Mouse (Mus musculus): ENCODE measurements around the gene Tbc1d24.
A peak's percentile ranks its signal among the peaks of the same experiment; 100 is the strongest.

Tbc1d24 gene

DNA sequence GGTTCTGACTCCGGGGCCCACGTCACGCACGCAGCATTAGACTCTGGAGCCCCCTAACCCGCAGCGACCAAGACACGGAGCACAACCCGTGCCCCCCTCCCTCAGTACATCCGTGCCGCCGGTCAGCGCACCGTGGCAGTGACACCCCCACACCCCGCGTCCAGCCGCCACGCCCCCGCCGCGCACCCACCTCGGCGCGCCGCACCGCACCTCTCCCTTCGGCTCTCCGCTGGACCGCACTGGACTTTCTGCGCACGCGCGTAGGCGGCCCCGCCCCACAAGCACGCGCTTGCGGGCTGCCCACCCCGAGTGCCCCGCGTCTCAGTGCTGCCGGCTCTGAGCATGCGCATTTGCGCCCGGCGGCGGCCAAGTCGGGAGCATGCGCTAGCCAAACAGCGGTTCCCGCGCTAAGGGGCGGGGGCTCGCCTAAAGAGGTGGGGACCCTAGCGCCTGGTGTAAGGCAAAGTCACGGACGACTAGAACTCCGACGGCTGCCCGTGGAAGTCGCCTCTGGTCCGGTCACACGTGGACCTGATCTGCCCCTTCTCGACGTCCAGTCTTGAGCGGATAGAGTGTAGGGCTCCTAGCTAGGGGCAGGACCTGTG lies at the start of gene Tbc1d24:
Gene Tbc1d24, minus strand, starts transcription at position 279 of the 605 bp plus-strand sequence.
- peak; percentile 92 to 96 for DNase-seq

DNA sequence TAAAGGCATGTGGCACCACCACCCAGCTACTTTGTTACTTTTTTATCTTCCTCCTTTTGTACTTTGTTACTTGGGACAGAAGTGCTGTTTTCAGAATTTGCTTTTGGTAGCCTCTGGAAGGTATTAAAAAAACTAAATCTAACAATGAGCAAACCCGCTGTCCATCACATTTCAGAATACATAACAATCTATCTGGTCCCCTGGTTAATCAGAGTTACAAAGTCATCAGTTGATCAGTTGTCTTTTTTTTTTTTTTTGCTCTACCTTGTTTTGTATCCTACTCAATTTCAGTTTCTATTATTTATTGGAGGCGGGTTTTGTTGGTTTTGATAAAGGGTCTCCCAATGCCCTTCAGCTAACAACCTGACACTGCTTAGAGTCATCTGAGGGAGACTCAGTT lies 47.0 kb upstream of the Tbc1d24 start:
- no peak for DNase-seq

DNA sequence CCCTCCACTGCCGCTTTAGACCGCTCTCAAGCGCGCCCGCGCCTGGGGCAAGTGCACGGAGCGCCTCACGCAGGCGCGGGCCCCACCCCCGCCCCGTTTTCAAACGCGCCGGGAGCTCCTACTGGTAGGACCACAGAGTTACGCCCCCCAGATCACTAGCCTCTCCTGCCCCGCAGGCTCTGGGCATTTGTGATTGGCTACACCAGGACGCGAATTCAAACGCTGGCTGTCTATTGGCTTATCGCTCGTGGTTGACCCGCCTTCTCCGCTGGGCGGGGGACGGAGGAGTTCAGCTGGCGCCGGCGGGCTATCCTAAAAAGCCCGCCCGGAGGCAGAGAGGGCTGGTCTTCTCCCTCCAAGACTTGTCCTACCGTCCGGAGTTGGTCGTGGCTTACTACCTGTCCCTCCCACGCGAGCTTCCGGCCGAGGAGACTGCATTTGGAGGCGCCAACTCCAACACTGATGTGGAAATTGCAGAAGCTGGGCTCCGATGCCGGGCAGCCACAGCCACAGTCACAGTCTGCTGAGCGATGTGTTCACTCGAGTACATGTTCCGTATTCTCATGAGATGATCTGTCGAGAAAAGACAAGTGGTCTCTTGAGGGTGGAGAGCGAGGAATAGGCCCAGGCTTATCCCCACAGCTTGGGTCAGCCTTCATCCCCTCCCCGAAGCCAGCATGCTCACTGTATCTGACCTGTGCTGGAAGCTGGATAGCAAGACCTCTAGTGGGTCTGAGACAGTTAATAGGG lies 46.1 kb upstream of the Tbc1d24 start, which contains the start of gene Ccnf:
Gene Ccnf, minus strand, starts transcription at position 165 of the 750 bp plus-strand sequence.
- peak; percentile 96 to 98 for DNase-seq

DNA sequence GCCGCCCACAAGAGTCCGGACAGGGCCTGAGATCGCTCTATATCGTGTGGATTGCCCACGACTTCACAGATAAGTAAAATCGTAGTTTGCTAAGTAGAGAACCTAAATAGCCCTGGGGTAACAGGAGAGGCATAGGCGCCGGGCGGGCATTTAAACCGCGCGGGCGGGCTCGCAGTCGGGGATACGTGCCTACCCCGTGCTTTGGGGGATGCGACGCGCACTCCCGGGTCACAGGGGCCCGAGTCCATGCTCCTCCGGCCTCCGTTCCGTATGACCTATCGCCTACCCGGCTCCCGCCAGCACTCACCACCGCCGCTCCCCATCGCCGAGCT lies 45.6 kb upstream of the Tbc1d24 start:
- no peak for DNase-seq

DNA sequence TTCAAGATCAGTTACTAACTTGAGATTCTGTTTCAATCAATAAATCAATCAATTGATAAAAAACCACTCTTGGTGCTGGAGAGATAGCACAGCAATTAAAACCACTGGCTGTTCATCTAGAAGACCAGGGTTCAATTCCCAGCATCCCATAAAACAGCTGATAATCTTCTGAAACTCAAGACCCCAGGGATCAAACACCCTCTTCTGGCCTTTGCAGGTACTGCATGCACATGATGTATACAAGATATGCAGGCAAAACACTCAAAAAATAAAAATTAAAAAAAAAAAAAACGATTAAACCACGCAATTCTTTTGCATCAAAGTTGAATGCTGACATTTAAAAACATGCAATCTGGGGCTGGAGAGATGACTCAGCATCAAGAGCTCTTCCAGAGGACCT lies 43.3 kb upstream of the Tbc1d24 start:
- peak in 1 of 2 experiments; percentile 11 for DNase-seq

DNA sequence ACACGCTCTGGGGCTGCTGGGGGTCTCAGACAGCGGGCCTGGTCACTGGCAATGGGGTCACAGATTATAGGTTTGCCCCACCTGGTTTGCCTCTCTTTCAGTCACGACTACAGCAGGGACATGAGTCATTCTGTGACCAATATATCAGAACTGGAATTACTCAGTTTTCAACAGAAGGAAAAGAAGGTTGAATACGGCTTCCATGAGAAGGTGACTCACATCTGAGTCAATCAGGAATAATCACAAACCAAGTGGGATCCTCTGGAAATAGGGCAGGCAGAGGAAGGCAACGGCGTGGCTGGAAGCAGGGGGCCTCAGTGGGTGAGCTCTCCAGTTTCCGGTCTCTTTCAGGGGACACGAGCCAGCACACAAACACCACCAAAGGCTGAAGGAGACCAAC lies 38.7 kb upstream of the Tbc1d24 start:
- no peak for DNase-seq

DNA sequence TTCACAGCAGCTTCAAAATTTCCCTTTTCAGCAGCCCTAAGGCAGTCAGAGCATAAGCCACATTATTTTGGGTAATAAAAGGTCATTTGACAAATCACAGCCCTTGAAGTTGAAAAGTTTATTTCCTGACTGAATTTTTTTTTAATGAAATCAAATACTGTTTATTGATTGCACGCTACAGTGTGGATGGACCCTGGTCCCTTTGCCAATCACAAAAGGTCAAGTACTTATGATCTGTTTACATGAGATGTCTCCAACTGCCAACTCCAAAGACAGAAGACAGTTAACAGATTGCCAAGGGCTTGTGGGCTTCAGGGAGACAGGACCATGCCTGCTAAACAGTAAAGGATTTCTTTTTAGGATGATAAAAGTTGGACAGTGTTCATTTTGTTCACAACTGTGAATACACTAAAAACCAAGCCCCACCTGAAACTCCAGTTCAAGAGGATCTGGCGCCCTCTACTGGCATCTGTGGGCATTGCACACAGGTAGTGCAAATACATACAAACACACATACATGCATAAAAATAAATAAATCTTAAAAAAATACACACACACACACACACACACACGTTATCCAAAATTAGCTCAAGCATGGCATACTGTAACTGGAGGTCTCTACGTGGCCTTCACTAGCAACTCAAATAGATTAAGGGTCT lies 38.1 kb upstream of the Tbc1d24 start:
- DNase-seq: peak; percentile 16 to 74

DNA sequence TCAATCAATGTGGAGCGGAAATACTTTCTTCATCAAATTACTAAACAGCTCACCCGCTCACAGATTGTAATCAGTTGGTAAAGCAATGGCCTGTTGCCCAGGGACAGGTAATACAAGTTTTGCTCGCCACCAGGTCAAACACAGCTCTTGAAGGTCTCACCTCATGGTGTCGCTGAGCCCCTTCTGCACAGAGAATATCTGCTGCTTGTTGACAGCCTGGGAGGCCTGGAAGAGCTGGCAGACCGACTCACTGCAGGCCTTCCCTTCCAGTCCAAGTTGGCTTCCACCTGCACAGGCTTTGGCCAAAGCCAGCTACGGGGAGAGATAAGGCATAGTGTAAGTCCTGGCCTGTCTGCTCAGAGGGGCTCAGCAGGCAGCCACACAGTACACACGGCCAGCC lies 31.6 kb upstream of the Tbc1d24 start:
- peak in 1 of 2 experiments; percentile 10 for DNase-seq

DNA sequence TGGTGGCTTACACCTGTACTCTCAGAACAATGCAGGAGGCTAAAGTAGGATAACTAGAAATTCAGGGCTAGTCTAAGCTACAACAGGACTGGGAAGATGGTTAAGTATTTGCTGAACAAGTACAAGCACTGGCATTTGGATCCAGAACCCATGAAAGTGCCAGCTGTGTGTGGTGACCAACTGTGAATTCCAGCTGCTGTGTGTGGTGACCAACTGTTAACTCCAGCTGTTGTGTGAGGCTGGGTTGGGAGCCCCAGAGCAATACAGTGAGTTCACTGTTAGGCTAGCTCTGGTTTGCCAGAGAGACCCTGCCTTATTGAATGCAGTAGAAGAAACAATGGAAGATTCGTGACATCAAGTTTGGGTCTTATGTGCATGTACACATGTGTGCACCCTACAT lies 31.1 kb upstream of the Tbc1d24 start:
- DNase-seq: no peak

DNA sequence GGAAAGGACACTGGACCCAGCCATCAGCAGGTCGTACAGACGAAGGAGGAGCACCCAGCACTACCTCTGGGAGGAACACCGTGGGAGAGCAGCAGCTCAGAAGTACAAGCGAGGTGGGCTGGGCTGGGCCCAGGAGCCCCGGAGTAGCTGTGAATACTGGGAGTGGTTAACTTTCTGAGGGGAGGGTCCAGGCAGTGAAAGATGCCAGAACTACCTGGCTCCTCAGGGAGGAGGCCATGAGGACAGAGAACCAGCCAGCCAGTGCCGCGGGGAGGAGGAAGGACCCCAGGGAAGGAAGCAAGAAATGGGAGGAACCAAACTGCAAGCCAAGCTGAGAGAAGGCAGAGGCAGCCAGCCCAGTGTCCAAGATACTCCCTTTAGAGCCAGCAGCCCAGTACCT lies 22.6 kb upstream of the Tbc1d24 start:
- no peak for DNase-seq

DNA sequence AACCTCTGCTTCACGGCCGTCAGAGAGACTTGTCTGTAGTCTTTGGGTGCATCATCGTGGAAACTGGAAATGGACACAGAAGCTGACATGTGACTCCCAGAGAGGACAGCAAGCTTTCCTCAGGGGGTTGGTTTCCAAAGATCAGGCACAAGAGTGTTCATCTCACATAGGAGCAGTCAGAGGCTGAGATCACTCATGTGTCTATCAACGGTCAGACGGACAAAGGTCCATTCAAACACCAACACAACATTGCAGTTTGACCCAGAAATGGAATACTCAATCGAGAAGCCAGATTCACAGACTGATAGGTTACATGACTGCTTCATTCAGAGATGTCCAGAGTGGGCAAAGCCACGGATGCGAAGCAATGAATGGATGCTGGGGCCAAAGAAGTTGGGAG lies 21.4 kb upstream of the Tbc1d24 start:
- no peak for DNase-seq

DNA sequence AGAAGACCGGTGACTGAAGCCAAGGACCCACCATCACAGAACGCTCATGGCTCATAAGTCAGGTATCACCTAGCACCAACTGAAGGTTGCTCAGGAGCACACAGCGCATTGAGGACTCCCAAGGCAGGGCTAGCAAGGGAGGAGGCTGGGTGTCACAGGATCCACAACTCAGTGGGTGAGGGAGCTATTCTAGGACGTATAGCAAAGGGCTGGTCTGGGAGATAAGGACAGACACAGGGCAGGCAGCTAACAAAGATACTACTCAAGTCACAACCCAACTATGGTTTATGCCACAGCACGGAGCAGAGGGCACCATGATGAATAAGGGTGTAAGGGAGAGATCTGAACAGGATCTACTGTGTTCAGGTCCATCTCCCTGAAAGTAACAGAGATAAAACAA lies 20.5 kb upstream of the Tbc1d24 start:
- DNase-seq: no peak

DNA sequence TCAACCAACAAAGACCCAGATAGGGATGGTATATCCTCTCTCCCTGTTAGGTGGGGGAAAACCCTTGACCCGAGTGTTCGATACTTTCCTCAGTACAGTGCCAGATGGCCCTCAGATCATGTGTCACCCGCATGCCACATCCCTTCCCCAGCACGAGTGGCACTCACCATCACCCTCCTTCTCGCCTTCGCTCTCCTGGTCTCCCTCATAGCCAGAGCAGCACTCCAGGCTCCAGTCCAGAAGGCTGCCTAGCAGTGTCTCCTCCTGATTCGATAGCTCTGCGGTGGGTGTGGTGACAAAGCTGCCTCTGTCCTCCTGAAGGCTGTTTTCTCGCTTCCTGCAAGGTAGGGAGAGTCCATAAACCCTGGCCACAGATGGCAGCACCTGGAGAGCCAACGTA lies 19.4 kb upstream of the Tbc1d24 start:
- no peak for DNase-seq

DNA sequence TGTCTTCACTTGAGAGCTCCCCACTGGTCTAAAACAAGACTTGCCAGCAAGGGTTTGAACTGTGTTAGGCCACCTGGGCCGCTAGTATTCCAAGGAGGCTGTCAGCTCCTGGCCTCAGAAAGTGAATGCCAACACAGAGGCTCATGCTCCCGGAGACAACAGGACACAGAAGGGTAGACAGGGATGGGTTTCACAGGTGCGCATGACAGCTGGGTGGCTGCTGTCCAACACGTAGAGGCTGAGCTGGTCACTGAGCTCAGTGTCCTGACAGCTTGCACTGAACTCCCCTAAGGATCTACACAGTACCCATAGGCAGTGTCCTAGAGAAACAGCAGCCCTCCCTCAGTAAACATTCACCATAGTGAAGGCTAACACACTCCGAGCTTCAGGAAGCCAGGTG lies 18.2 kb upstream of the Tbc1d24 start:
- no peak for DNase-seq

DNA sequence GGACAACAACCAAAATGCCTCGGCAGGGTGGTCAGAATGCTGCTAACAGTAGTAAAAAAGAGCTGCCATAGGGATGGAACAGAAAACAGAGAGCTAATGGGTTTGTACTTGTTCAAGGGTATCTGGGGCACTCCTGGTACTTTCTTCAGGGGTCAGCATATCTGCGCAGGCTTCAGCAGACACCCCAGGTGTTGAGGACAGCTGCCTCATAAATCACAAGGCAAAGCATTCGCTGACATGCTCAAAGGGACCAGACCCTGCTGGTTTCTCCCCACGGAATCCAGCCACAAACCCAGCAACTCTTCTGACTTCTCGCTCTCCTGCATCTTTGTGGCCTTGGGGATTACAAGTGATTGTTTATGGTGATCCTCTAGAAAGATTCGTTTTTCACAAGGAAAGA lies 17.3 kb upstream of the Tbc1d24 start:
- no peak for DNase-seq

DNA sequence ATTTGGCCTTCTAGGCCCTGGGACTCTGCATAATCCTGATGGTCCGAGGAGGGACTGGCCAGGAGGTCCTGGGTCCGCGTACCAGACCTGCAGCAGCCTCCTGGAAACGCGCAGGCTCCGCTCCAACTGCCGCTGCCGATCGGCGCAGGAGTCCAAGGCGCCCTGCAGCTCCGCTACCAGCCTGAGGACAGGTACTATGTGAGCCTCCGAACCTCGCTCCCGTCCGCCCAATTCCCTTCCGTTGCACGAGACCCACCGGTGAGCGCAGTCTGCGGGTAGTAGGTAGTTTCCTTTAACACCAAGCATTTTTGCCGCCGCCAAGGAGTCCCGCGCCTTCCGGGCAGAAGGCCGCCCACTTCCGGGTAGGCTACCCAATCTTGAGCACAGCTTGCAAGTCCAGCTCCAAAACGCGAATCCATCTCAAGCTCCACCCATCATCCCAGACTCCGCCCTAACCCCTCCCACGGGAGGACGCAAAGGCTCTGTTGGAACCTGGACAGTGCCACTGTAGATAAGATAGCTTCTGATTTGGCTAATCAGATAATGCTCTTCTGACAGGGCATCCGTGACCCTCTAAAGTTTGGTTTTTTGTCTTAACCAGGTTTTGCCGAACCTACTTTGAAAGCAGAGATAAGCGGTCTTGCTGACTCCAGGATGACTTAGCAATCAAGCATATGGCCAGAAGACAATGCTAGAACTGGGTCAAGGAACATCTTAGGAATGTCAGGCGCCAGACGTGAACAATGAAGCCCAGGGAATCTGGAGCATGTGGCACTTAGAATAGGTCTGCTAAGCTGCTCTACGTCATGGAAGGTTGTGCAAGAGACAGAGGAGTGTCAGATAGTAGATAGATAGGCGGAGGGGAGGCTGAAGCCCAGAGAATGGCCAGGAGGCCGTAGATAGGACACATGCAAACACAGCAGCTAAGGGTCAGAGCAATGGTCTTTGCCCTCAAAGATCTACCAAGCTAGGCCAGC lies 15.4 kb upstream of the Tbc1d24 start, which contains the start of gene Tedc2:
Gene Tedc2, minus strand, starts transcription at position 417 of the 977 bp plus-strand sequence.
- peak; percentile 97 for DNase-seq

DNA sequence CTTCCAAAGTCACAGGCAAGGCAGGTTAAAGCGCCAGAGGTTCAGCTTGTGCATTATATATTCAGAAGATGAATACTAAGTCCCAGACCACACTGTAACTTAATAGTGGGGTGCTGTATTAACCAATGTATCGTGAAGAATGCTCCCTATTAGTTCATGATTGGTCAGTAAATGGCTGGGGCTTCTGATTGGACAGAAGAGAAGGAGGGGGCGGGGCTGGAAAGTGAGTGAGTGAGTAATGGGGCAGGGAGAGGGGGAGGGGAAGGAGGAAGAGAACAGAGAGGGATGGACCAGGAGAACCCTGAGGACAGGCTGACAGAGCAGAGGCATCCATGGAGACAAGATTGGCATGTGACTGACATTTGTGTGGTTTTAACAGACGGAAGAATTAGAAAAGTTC lies 11.5 kb upstream of the Tbc1d24 start:
- peak in 1 of 2 experiments; percentile 10 for DNase-seq

DNA sequence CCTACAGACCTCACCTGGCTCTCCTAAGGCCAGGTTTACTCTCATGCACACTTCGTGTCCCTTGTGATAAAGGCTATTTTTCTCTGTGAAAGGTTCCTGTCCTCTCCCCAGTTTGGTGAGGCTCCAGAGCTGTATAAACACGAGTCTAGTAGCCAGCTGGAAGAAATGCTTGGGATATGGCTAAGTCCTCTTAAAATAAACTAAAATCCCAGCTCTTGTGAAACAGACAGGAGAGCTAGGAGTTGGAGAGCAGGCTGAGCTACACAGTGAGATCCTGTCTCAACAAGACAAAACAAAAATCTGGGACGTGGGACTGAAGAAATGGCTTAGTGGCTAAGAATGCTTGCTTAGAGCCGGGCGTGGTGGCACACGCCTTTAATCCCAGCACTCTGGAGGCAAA lies 7.8 kb upstream of the Tbc1d24 start:
- no peak for DNase-seq

DNA sequence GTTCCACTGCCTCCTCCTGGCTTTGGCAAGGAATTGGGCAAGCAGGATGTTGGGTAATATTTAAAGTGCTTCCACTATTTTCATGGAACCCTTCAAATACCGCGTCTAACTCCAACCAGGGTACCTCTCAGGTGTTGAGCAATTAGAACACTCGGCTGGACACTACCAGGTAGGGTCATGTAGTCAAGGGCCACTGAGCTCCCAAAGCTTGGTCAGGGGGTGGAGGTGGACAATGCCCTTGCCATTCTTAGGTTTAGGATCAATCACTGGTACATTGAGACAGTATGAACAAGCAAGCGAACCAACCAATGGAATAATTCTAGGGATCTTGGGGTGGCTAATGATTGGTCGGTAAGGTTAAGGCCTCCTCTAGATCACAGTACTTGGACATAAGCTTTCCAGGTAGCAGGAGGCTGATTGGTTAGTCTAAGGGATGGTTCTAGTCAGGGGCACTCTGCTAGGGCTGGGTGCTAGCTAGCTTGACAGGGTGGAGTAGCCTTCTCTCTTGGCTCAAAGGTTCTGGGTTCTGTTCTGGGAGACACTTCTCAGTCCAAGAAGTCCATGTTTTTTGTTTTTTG lies 7.2 kb upstream of the Tbc1d24 start:
- DNase-seq: no peak

DNA sequence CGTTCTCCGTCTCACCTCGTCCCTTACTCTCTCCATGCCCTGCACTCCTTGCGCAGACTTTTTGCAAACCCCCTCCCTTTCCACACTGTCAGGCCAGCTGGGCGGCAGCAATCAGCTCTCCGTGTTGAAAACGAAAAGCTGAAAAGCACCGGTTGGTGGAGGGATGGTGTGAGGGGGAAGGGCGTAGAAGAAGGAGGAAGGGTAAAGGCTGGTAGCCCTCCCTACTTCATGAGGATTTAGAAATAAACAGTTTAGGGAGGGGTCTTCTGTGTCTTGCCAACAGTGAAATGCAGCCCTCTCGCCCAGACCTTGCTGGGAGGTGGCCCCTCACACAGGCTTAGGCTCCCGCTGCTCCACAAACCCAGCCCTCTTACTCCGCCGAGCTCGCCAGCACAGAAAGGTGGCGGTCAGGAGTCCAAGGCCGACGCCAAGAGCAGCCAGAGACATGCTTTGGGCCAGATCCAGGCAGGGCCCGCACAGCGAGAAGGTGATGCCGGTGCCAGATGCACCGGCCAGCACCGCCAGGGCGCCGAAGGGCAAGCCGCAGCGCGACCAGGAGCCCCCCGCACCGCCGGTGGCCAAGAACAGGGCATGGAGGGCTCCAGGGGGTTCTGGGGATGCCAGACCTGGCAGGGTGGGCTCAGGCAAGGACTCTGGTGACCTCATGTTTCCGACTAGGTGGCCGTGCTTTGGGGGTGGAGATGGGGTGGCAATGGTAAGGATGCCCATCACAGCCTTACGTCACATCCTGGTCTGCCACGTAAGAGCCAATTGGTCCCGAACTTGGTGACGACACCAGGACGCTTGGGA lies 6.5 kb upstream of the Tbc1d24 start:
- DNase-seq: peak; percentile 59 to 75

DNA sequence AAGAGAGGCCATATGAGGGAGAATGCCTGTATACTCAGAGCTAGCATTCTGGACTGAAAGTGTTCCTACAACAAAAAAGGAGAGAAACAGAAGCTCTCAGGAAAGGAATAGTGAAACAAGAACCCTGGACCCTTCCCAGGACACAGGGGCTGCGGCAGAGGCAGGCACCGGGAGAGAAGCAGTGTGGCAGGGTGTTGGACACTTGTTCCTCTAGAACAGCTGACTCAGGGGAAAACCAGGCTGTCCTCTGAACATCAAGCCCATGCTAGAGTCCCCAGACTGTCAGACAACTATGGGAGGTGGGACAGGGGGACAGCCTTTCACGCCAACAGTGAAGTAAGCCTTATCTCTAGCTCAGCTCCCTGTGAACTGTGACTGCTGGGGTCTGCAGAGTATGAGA lies 5.2 kb upstream of the Tbc1d24 start:
- DNase-seq: no peak

DNA sequence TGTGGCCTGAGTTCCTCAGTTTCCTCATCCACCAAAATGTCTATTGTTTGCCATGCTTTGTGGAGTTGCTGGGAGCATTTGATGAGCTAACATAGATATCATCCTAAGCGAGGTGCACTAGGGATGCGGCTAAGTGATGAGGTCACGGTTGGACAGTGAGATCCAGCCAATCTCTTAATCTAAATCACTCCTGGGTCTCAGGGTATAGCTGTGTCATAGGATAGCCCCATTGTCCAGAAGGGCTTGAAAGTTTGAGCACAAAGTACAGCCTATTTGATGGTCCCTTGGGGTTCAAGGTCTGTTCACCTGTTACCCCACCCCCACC lies 4.5 kb upstream of the Tbc1d24 start:
- no peak for DNase-seq

Data from kidney, postnatal 36 days (tissue).